Mouse (Mus musculus) retina, postnatal 7 days (tissue): ENCODE measurements around the gene Gm20924.
"Not testable (repeated sequence)": the region's sequence is repeated elsewhere in the genome, so short reads cannot be mapped to it uniquely, and the experiment has no call there.

ENCODE experiments used
- DNase-seq: peaks from one replicate; pipeline ENCODE4 v3.0.0-alpha.2; 2012; ENCODE audit warnings: low read depth, low spot score

The Gm20924 gene

GRCm38 (mm10) chrY:65207427-65207826 is at the start of gene Gm20924:
Gene Gm20924, minus strand, starts transcription at chrY:65207527.
- not testable (repeated sequence) for DNase-seq
